ENCODE assay signal across 12 mouse cellular contexts in genomic region chr1:180889841-180890240, GRCm38 (mm10). TPM values are rescaled to one million over a fixed set of nuclear protein-coding genes. Genes with fewer than 3 reads are reported as not detected.
DNase-seq lines count a peak whose midpoint lies in the region; ATAC-seq and TF ChIP-seq lines count a peak whose summit lies in the region.
"Had no signal": no experiment of that assay in that cellular context is flagged by ENCODE, and none has a peak within 500 bp of the region (broad histone marks: within the 10 kb centered on the region; RNA-seq: fewer than 3 reads in every experiment).

No protein-coding gene starts in this region.

- 51% methylated on average over 6 of the region's 6 CpGs for WGBS in midbrain, postnatal 0 days
- WGBS in midbrain, embryonic 11.5 days, result 37% methylated on average over 6 of the region's 6 CpGs
- WGBS in liver, embryonic 14.5 days (ENCODE audit: insufficient replicate concordance), result 27% methylated on average over 6 of the region's 6 CpGs

- peak; percentile 28; the same call in 1 of the 2 replicates for TF ChIP-seq CTCF in midbrain, postnatal 0 days (IDR thresholded peaks at IDR 0.05)
- TF ChIP-seq CTCF in liver, embryonic 14.5 days (IDR thresholded peaks at IDR 0.05; ENCODE audit: low read depth), result peak; percentile 63

- peak; percentile 54 to 85 for DNase-seq in adrenal gland, adult (ENCODE audit: inconsistent age in 2 of 2, low spot score in 1 of 2)
- DNase-seq in adrenal gland, postnatal 25 days, result no peak
- no peak for DNase-seq in midbrain, postnatal 0 days (ENCODE audit: low spot score)
- no peak for DNase-seq in midbrain, embryonic 11.5 days (ENCODE audit: low spot score, missing footprints)
- no peak for DNase-seq in liver, embryonic 14.5 days (ENCODE audit: low read depth in 3 of 3, low spot score in 3 of 3)
- peak; percentile 58 to 68 for DNase-seq in thymus, postnatal 10 days (ENCODE audit: low spot score in 2 of 2)
- DNase-seq in left cerebral cortex, adult 18-20 months (ENCODE audit: low spot score in 2 of 2), result no peak
- no peak for DNase-seq in urinary bladder, adult 18-20 months (ENCODE audit: low spot score in 2 of 2)
- DNase-seq: cerebellum, postnatal 14 days had no signal

- H3K4me2 ChIP-seq in midbrain, postnatal 0 days (ENCODE audit: low read depth, low read length, poor library complexity, severe bottlenecking), result no peak overlapping the region
- no peak overlapping the region for H3K4me2 ChIP-seq in midbrain, embryonic 11.5 days
- H3K4me2 ChIP-seq in liver, embryonic 14.5 days (ENCODE audit: low read depth), result no peak overlapping the region
- H3K4me2 ChIP-seq: midbrain, embryonic 12.5 days had no signal

- H3K27me3 ChIP-seq in midbrain, postnatal 0 days (ENCODE audit: insufficient read depth, low read length), result peaks cover 14% of the 10 kb centered on the region
- peaks cover 20% of the 10 kb centered on the region for H3K27me3 ChIP-seq in midbrain, embryonic 11.5 days (ENCODE audit: control insufficient read depth, insufficient read depth, low read length)
- peaks cover 21% of the 10 kb centered on the region for H3K27me3 ChIP-seq in liver, embryonic 14.5 days (ENCODE audit: control insufficient read depth, insufficient read depth, low read length)

- H3K9ac ChIP-seq in midbrain, postnatal 0 days (replicated peaks; ENCODE audit: low read length, poor library complexity, severe bottlenecking), result no peak overlapping the region
- H3K9ac ChIP-seq in midbrain, embryonic 11.5 days (ENCODE audit: low read length), result no peak overlapping the region
- no peak overlapping the region for H3K9ac ChIP-seq in liver, embryonic 14.5 days (replicated peaks)
- H3K9ac ChIP-seq: midbrain, embryonic 12.5 days had no signal

- ATAC-seq in midbrain, postnatal 0 days (ENCODE audit: low FRiP score), result no peak
- no peak for ATAC-seq in midbrain, embryonic 11.5 days (ENCODE audit: low FRiP score)
- ATAC-seq in liver, embryonic 14.5 days (ENCODE audit: insufficient read depth), result no peak

- no peak overlapping the region for H3K4me3 ChIP-seq in midbrain, postnatal 0 days (ENCODE audit: low read depth, low read length)
- H3K4me3 ChIP-seq in midbrain, embryonic 11.5 days (ENCODE audit: low read depth, low read length), result no peak overlapping the region
- H3K4me3 ChIP-seq in liver, embryonic 14.5 days (ENCODE audit: insufficient read depth in 1 of 2, low read depth in 2 of 2, low read length in 2 of 2), result no peak overlapping the region
- H3K4me3 ChIP-seq: midbrain, embryonic 12.5 days had no signal

- no peaks in the 10 kb centered on the region for H3K4me1 ChIP-seq in midbrain, postnatal 0 days (ENCODE audit: insufficient read depth, low read length)
- H3K4me1 ChIP-seq in midbrain, embryonic 11.5 days (ENCODE audit: control insufficient read depth, insufficient read depth, low read length), result peaks cover 8% of the 10 kb centered on the region
- H3K4me1 ChIP-seq in liver, embryonic 14.5 days (replicated peaks; ENCODE audit: control insufficient read depth in 2 of 2, insufficient read depth in 2 of 2, low read length in 1 of 2), result peaks cover 0 to 12% of the 10 kb centered on the region in 2 experiments; a peak in 1 of 4 replicates

- no peak for TF ChIP-seq EP300 in liver, embryonic 14.5 days (IDR thresholded peaks at IDR 0.05; ENCODE audit: low read depth)

- no peaks in the 10 kb centered on the region for H3K36me3 ChIP-seq in midbrain, postnatal 0 days (ENCODE audit: insufficient read depth, low read length)
- no peaks in the 10 kb centered on the region for H3K36me3 ChIP-seq in midbrain, embryonic 11.5 days (ENCODE audit: control insufficient read depth, insufficient read depth, low read length)
- no peaks in the 10 kb centered on the region for H3K36me3 ChIP-seq in liver, embryonic 14.5 days (replicated peaks; ENCODE audit: control insufficient read depth, insufficient read depth, low read depth)
- H3K36me3 ChIP-seq: midbrain, embryonic 12.5 days had no signal

- no peak overlapping the region for H3K27ac ChIP-seq in midbrain, postnatal 0 days (ENCODE audit: low read depth, low read length)
- no peak overlapping the region for H3K27ac ChIP-seq in midbrain, embryonic 11.5 days (ENCODE audit: low read depth, low read length)
- H3K27ac ChIP-seq in liver, embryonic 14.5 days, result no peak overlapping the region
- H3K27ac ChIP-seq: midbrain, embryonic 12.5 days had no signal

- no peaks in the 10 kb centered on the region for H3K9me3 ChIP-seq in midbrain, postnatal 0 days (ENCODE audit: low read length)
- H3K9me3 ChIP-seq in midbrain, embryonic 11.5 days (ENCODE audit: control insufficient read depth, low read length), result no peaks in the 10 kb centered on the region
- H3K9me3 ChIP-seq in liver, embryonic 14.5 days (ENCODE audit: control insufficient read depth, low read length), result no peaks in the 10 kb centered on the region
- H3K9me3 ChIP-seq: midbrain, embryonic 12.5 days had no signal

RNA-seq across cellular contexts. Expression of gene Lefty2, which starts 3.1 kb away (rescaled TPM):
- total RNA-seq in adrenal gland, postnatal 25 days (2021), result 0.38 and 0.73 TPM in 2 replicates
- 3.0 and 12.8 TPM in 2 replicates for total RNA-seq in midbrain, postnatal 0 days (2014; rRNA removed)
- polyA plus RNA-seq in midbrain, postnatal 0 days (2015; fragmentation: Nextera tagmentation; extraction: Ambion mirVana), result 7.7 and 8.6 TPM in 2 replicates
- polyA plus RNA-seq in midbrain, embryonic 11.5 days (2014; fragmentation: Nextera tagmentation; extraction: Ambion mirVana), result not detected in 2 replicates
- polyA plus RNA-seq in liver, embryonic 14.5 days (2012; rRNA removed), result not detected in 2 replicates
- polyA plus RNA-seq in liver, embryonic 14.5 days (2014; fragmentation: Nextera tagmentation; extraction: Ambion mirVana), result not detected in 2 replicates
- under 1 TPM; 0.21 to 0.33 TPM for total RNA-seq in left cerebral cortex, adult 18-20 months (2021)
- total RNA-seq: heart, adult 8-10 months had no signal
- polyA plus RNA-seq: C2C12; midbrain, embryonic 12.5 days had no signal

RNA-seq across cellular contexts. Expression of gene Pycr2, which starts 14.3 kb away (rescaled TPM):
- 35.0 and 46.2 TPM in 2 replicates for total RNA-seq in adrenal gland, postnatal 25 days (2021)
- total RNA-seq in midbrain, postnatal 0 days (2014; rRNA removed), result 48.5 and 50.5 TPM in 2 replicates
- polyA plus RNA-seq in midbrain, postnatal 0 days (2015; fragmentation: Nextera tagmentation; extraction: Ambion mirVana), result 60.5 and 63.7 TPM in 2 replicates
- polyA plus RNA-seq in midbrain, embryonic 11.5 days (2014; fragmentation: Nextera tagmentation; extraction: Ambion mirVana), result 85.4 and 97.9 TPM in 2 replicates
- 47.9 and 52.0 TPM in 2 replicates for polyA plus RNA-seq in liver, embryonic 14.5 days (2012; rRNA removed)
- 84.6 and 94.7 TPM in 2 replicates for polyA plus RNA-seq in liver, embryonic 14.5 days (2014; fragmentation: Nextera tagmentation; extraction: Ambion mirVana)
- 10 to 100 TPM; 28.9 to 29.4 TPM for total RNA-seq in left cerebral cortex, adult 18-20 months (2021)

RNA-seq across cellular contexts. Expression of gene Sde2, which starts 38.9 kb away (rescaled TPM):
- total RNA-seq in adrenal gland, postnatal 25 days (2021), result 21.7 and 26.0 TPM in 2 replicates
- 12.8 and 15.3 TPM in 2 replicates for total RNA-seq in midbrain, postnatal 0 days (2014; rRNA removed)
- polyA plus RNA-seq in midbrain, postnatal 0 days (2015; fragmentation: Nextera tagmentation; extraction: Ambion mirVana), result 20.7 and 24.2 TPM in 2 replicates
- polyA plus RNA-seq in midbrain, embryonic 11.5 days (2014; fragmentation: Nextera tagmentation; extraction: Ambion mirVana), result 34.1 and 35.1 TPM in 2 replicates
- 11.5 and 15.5 TPM in 2 replicates for polyA plus RNA-seq in liver, embryonic 14.5 days (2012; rRNA removed)
- polyA plus RNA-seq in liver, embryonic 14.5 days (2014; fragmentation: Nextera tagmentation; extraction: Ambion mirVana), result 15.8 and 18.0 TPM in 2 replicates
- 10 to 100 TPM; 20.9 to 25.7 TPM for total RNA-seq in left cerebral cortex, adult 18-20 months (2021)

RNA-seq across cellular contexts. Expression of gene Lefty1, which starts 45.0 kb away (rescaled TPM):
- total RNA-seq in adrenal gland, postnatal 25 days (2021), result 6.1 and 9.5 TPM in 2 replicates
- 0.38 TPM in 1 of 2 replicates, not detected in the other for total RNA-seq in midbrain, postnatal 0 days (2014; rRNA removed)
- 0.41 and 0.42 TPM in 2 replicates for polyA plus RNA-seq in midbrain, postnatal 0 days (2015; fragmentation: Nextera tagmentation; extraction: Ambion mirVana)
- polyA plus RNA-seq in midbrain, embryonic 11.5 days (2014; fragmentation: Nextera tagmentation; extraction: Ambion mirVana), result 0.51 and 1.1 TPM in 2 replicates
- polyA plus RNA-seq in liver, embryonic 14.5 days (2012; rRNA removed), result 9.2 and 9.5 TPM in 2 replicates
- polyA plus RNA-seq in liver, embryonic 14.5 days (2014; fragmentation: Nextera tagmentation; extraction: Ambion mirVana), result 4.9 and 5.6 TPM in 2 replicates
- total RNA-seq in left cerebral cortex, adult 18-20 months (2021), result under 1 TPM; 0.21 to 0.91 TPM

RNA-seq across cellular contexts. Expression of gene Tmem63a, which starts 52.3 kb away (rescaled TPM):
- 77.2 and 92.4 TPM in 2 replicates for total RNA-seq in adrenal gland, postnatal 25 days (2021)
- total RNA-seq in midbrain, postnatal 0 days (2014; rRNA removed), result 4.8 and 6.4 TPM in 2 replicates
- polyA plus RNA-seq in midbrain, postnatal 0 days (2015; fragmentation: Nextera tagmentation; extraction: Ambion mirVana), result 1.3 and 1.7 TPM in 2 replicates
- 2.4 and 2.5 TPM in 2 replicates for polyA plus RNA-seq in midbrain, embryonic 11.5 days (2014; fragmentation: Nextera tagmentation; extraction: Ambion mirVana)
- 6.8 and 7.2 TPM in 2 replicates for polyA plus RNA-seq in liver, embryonic 14.5 days (2012; rRNA removed)
- polyA plus RNA-seq in liver, embryonic 14.5 days (2014; fragmentation: Nextera tagmentation; extraction: Ambion mirVana), result 4.3 and 4.6 TPM in 2 replicates
- 10 to 100 TPM; 15.5 to 19.4 TPM for total RNA-seq in left cerebral cortex, adult 18-20 months (2021)

Comparison
In these comparisons a context has a peak if more than half of its experiments do, and no peak if none do; other contexts are left out.
1. DNase-seq: peak in adrenal gland, adult (2 of 2) and thymus, postnatal 10 days (2 of 2); none in adrenal gland, postnatal 25 days (single experiment), midbrain, postnatal 0 days (single experiment), midbrain, embryonic 11.5 days (single experiment), liver, embryonic 14.5 days (0 of 3), left cerebral cortex, adult 18-20 months (0 of 2) and urinary bladder, adult 18-20 months (0 of 2).